Mouse (Mus musculus): ENCODE measurements around the gene Smbd1. TPM values are rescaled to one million over a fixed set of nuclear protein-coding genes. Genes with fewer than 3 reads are reported as not detected.

Gene Smbd1
- total RNA-seq, 2 experiments from 2014 or later: not detected

GRCm38 (mm10) chr16:32815160-32815605 lies 4.9 kb upstream of the Smbd1 start:
- no peak for DNase-seq (ENCODE audit: low spot score in 2 of 2)
- intact Hi-C loops (cut with DNase I): loop anchor here (10.0 kb wide), 2 partner anchors 200 to 230 kb away; no protein-coding TSS in a partner anchor

GRCm38 (mm10) chr16:32814539-32814938 lies 4.3 kb upstream of the Smbd1 start:
- DNase-seq (ENCODE audit: low spot score in 2 of 2): peak in 1 of 2 experiments; percentile 24
- intact Hi-C loops (cut with DNase I): loop anchor here (5.0 to 10.0 kb wide), 4 partner anchors 53 to 230 kb away; no protein-coding TSS in a partner anchor

GRCm38 (mm10) chr16:32813771-32814170 lies 3.5 kb upstream of the Smbd1 start:
- intact Hi-C loops (cut with DNase I): loop anchor here (5.0 to 10.0 kb wide), 4 partner anchors 54 to 231 kb away; no protein-coding TSS in a partner anchor
- DNase-seq (ENCODE audit: low spot score in 2 of 2): no peak

- no peak for DNase-seq (ENCODE audit: low spot score in 2 of 2)
- intact Hi-C loops (cut with DNase I): loop anchor here (5.0 to 10.0 kb wide), 4 partner anchors 54 to 231 kb away; no protein-coding TSS in a partner anchor
Measured at GRCm38 (mm10) chr16:32813362-32813761, 3.1 kb upstream of the Smbd1 start.

GRCm38 (mm10) chr16:32812888-32813361 lies 2.6 kb upstream of the Smbd1 start:
- intact Hi-C loops (cut with DNase I): loop anchor here (5.0 to 10.0 kb wide), 4 partner anchors 54 to 232 kb away; no protein-coding TSS in a partner anchor
- peak; percentile 80 to 88 for DNase-seq (ENCODE audit: low spot score in 2 of 2)

GRCm38 (mm10) chr16:32807408-32808185 lies 2.7 kb downstream of the Smbd1 start:
- DNase-seq (ENCODE audit: low spot score in 2 of 2): no peak
- intact Hi-C loops (cut with DNase I): no loop called here

GRCm38 (mm10) chr16:32805151-32805550 lies 5.1 kb downstream of the Smbd1 start:
- no peak for DNase-seq (ENCODE audit: low spot score in 2 of 2)
- intact Hi-C loops (cut with DNase I): no loop called here

GRCm38 (mm10) chr16:32803901-32804300 lies 6.4 kb downstream of the Smbd1 start:
- intact Hi-C loops (cut with DNase I): no loop called here
- no peak for DNase-seq (ENCODE audit: low spot score in 2 of 2)

GRCm38 (mm10) chr16:32803252-32803853 lies 6.9 kb downstream of the Smbd1 start:
- intact Hi-C loops (cut with DNase I): no loop called here
- DNase-seq (ENCODE audit: low spot score in 2 of 2): peak; percentile 49 to 62

- intact Hi-C loops (cut with DNase I): loop anchor here (5.0 kb wide), 1 partner anchor 75 kb away; no protein-coding TSS in a partner anchor
- no peak for DNase-seq (ENCODE audit: low spot score in 2 of 2)
Measured at GRCm38 (mm10) chr16:32797426-32797689, 12.9 kb downstream of the Smbd1 start, which contains the start of gene Muc20. Muc20 (minus strand) TSS chr16:32797435.

GRCm38 (mm10) chr16:32796676-32797425 lies 13.4 kb downstream of the Smbd1 start:
- intact Hi-C loops (cut with DNase I): loop anchor here (5.0 kb wide), 1 partner anchor 75 kb away; no protein-coding TSS in a partner anchor
- peak in 1 of 2 experiments; percentile 31 for DNase-seq (ENCODE audit: low spot score in 2 of 2)

GRCm38 (mm10) chr16:32795177-32795576 lies 15.1 kb downstream of the Smbd1 start:
- no peak for DNase-seq (ENCODE audit: low spot score in 2 of 2)
- intact Hi-C loops (cut with DNase I): loop anchor here (5.0 kb wide), 1 partner anchor 73 kb away; no protein-coding TSS in a partner anchor

- no peak for DNase-seq (ENCODE audit: low spot score in 2 of 2)
- intact Hi-C loops (cut with DNase I): no loop called here
Measured at GRCm38 (mm10) chr16:32790056-32790455, 20.2 kb downstream of the Smbd1 start.

GRCm38 (mm10) chr16:32784840-32785239 lies 25.4 kb downstream of the Smbd1 start:
- intact Hi-C loops (cut with DNase I): no loop called here

GRCm38 (mm10) chr16:32783324-32784062 lies 26.8 kb downstream of the Smbd1 start:
- intact Hi-C loops (cut with DNase I): no loop called here

More at GRCm38 (mm10) chr16:32784840-32785239, 25.4 kb downstream of the Smbd1 start:
- peak; percentile 48 to 64 for DNase-seq (ENCODE audit: low spot score in 2 of 2)

GRCm38 (mm10) chr16:32778956-32779355 lies 31.3 kb downstream of the Smbd1 start:
- intact Hi-C loops (cut with DNase I): no loop called here
- no peak for DNase-seq (ENCODE audit: low spot score in 2 of 2)

More at GRCm38 (mm10) chr16:32783324-32784062, 26.8 kb downstream of the Smbd1 start:
- DNase-seq (ENCODE audit: low spot score in 2 of 2): no peak

GRCm38 (mm10) chr16:32776676-32777075 lies 33.6 kb downstream of the Smbd1 start:
- DNase-seq (ENCODE audit: low spot score in 2 of 2): no peak
- intact Hi-C loops (cut with DNase I): no loop called here

- no peak for DNase-seq (ENCODE audit: low spot score in 2 of 2)
- intact Hi-C loops (cut with DNase I): no loop called here
Measured at GRCm38 (mm10) chr16:32766904-32767303, 43.4 kb downstream of the Smbd1 start.

GRCm38 (mm10) chr16:32764961-32765360 lies 45.3 kb downstream of the Smbd1 start:
- no peak for DNase-seq (ENCODE audit: low spot score in 2 of 2)
- intact Hi-C loops (cut with DNase I): no loop called here

Data from left cerebral cortex, postnatal 14 days (tissue).